In the genomic region with DNA sequence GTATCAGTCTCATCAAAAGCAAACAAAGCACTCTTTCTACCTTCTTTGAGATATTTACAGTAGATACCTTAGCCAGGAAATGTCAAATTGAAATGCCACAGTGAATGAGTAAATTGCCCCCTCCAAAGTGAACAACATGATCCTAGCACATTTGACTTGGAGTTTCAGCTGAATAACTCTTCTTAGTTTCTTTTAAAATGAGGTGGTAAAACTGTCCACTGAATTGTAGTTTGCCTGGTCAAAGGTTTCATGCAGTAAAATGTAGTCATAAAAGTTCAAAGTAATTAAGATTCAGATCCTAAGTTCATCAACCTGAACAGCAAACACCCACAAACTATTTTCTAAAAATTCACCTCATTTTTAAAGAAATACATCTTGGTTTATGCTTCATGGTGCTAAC, we compare ENCODE assay signal across 14 mouse cellular contexts.
"Had no signal": no experiment of that assay in that cellular context is flagged by ENCODE, and none has a peak within 500 bp of the region (broad histone marks: within the 10 kb centered on the region; RNA-seq: fewer than 3 reads in every experiment).

No protein-coding gene starts in this region.

- ATAC-seq: midbrain, embryonic 13.5 days; midbrain, embryonic 15.5 days had no signal

- H3K9me3 ChIP-seq: midbrain, embryonic 13.5 days; midbrain, embryonic 15.5 days; neural tube, embryonic 12.5 days; stomach, embryonic 15.5 days had no signal

- H3K9ac ChIP-seq: lung, embryonic 14.5 days; midbrain, embryonic 13.5 days; midbrain, embryonic 15.5 days; neural tube, embryonic 12.5 days; stomach, embryonic 15.5 days had no signal

- H3K4me3 ChIP-seq: midbrain, embryonic 13.5 days; midbrain, embryonic 15.5 days; neural tube, embryonic 12.5 days; stomach, embryonic 15.5 days had no signal

- DNase-seq: lung, adult 18-20 months; lung, embryonic 14.5 days; lung, postnatal 10 days; lung, postnatal 4 days; right cerebral cortex, postnatal 14 days; thymus, adult 2 months; thymus, postnatal 25 days; thymus, postnatal 4 days had no signal

- H3K4me2 ChIP-seq: lung, embryonic 14.5 days; midbrain, embryonic 11.5 days; midbrain, embryonic 13.5 days; midbrain, embryonic 15.5 days; neural tube, embryonic 12.5 days; stomach, embryonic 15.5 days had no signal

- H3K36me3 ChIP-seq: midbrain, embryonic 13.5 days; midbrain, embryonic 15.5 days; neural tube, embryonic 12.5 days; stomach, embryonic 15.5 days had no signal

- H3K4me1 ChIP-seq: midbrain, embryonic 13.5 days; midbrain, embryonic 15.5 days; neural tube, embryonic 12.5 days; stomach, embryonic 15.5 days had no signal

- H3K27ac ChIP-seq: midbrain, embryonic 13.5 days; midbrain, embryonic 15.5 days; neural tube, embryonic 12.5 days; stomach, embryonic 15.5 days; stomach, postnatal 0 days had no signal

- H3K27me3 ChIP-seq: midbrain, embryonic 13.5 days; midbrain, embryonic 15.5 days; neural tube, embryonic 12.5 days; stomach, embryonic 15.5 days had no signal
